Mouse (Mus musculus): ENCODE measurements around the gene Morc3. TPM values are rescaled to one million over a fixed set of nuclear protein-coding genes. Genes with fewer than 3 reads are reported as not detected.
"Not testable (repeated sequence)": the region's sequence is repeated elsewhere in the genome, so short reads cannot be mapped to it uniquely, and the experiment has no call there.

Gene Morc3
- polyA plus RNA-seq, 1 experiment from 2014 or later, result 32.7 TPM

DNA sequence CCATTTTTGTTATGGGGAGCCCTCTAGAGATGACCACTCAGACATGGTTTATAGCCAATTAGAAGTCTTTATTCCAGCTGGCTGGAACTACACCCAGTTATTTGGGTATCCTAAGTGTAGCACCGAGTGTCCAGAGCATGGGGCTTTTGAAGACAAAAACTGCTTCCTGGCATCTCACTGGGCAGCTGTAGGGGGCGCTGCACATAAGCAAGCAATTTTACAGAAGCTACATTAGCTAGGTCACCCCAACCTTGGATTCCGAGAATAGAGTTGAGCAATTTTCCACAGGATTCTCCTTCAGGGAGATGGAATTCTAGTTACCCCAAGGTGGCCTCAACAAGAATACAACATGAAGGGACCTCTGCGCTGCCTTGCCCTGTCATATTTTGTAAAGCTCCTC, 7.1 kb upstream of the Morc3 start:
- H3K27me3 ChIP-seq (ENCODE audit: control insufficient read depth, insufficient read depth, low read depth, low read length), result no peaks in the 10 kb centered on the region

GRCm38 (mm10) chr16:93825463-93825862, 6.5 kb upstream of the Morc3 start:
- H3K4me1 ChIP-seq (ENCODE audit: control insufficient read depth, insufficient read depth, low read length), result no peaks in the 10 kb centered on the region

More for the DNA sequence above, 7.1 kb upstream of the Morc3 start:
- Histone ChIP-seq H3K9me3 (replicated peaks; ENCODE audit: control insufficient read depth, low read length, poor library complexity, severe bottlenecking) (peaks cover 2% of the 10 kb centered on the region; the same call in 1 of the 2 replicates), H3K4me1 (ENCODE audit: control insufficient read depth, insufficient read depth, low read length) (no peaks in the 10 kb centered on the region), H3K9ac (ENCODE audit: low read depth, low read length) (no peak overlapping the region), H3K4me2 (ENCODE audit: low read length) (no peak overlapping the region), H3K36me3 (ENCODE audit: control insufficient read depth, insufficient read depth, low read length) (no peaks in the 10 kb centered on the region), H3K27ac (ENCODE audit: low read length) (no peak overlapping the region), H3K4me3 (ENCODE audit: low read depth, low read length) (no peak overlapping the region)
- WGBS, result 86% methylated on average over 4 of the region's 4 CpGs
- ATAC-seq, result no peak

DNA sequence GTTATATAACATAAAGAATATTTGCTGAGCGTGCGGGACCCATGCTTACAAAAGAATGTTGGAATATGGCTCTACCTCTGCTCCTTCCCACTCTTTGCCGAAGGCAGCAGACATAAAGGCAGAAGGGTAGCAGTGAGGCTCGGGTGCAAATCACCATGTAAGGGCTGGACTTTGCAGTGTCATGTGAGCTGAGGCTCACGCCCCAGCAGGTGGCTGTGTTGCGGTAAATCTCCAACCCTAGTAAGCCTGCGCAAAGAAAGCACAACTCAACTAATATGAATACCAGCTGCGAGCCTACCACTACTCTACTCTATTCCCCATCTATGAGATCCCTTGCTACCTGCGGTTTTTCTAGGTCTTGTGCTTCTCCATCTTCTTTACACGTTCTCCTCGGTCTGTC, 5.9 kb upstream of the Morc3 start:
- no peak overlapping the region for H3K4me2 ChIP-seq (ENCODE audit: low read length)
- H3K9ac ChIP-seq (ENCODE audit: low read depth, low read length), result no peak overlapping the region
- no peaks in the 10 kb centered on the region for H3K4me1 ChIP-seq (ENCODE audit: control insufficient read depth, insufficient read depth, low read length)
- no peak overlapping the region for H3K27ac ChIP-seq (ENCODE audit: low read length)
- H3K9me3 ChIP-seq (replicated peaks; ENCODE audit: control insufficient read depth, low read length, poor library complexity, severe bottlenecking), result peaks cover 2% of the 10 kb centered on the region; the same call in 1 of the 2 replicates
- H3K27me3 ChIP-seq (ENCODE audit: control insufficient read depth, insufficient read depth, low read depth, low read length), result no peaks in the 10 kb centered on the region
- 67% methylated on average over 11 of the region's 11 CpGs for WGBS
- H3K4me3 ChIP-seq (ENCODE audit: low read depth, low read length), result no peak overlapping the region
- no peaks in the 10 kb centered on the region for H3K36me3 ChIP-seq (ENCODE audit: control insufficient read depth, insufficient read depth, low read length)
- ATAC-seq, result no peak

More at GRCm38 (mm10) chr16:93825463-93825862, 6.5 kb upstream of the Morc3 start:
- no peak for ATAC-seq
- H3K9me3 ChIP-seq (replicated peaks; ENCODE audit: control insufficient read depth, low read length, poor library complexity, severe bottlenecking), result peaks cover 2% of the 10 kb centered on the region; the same call in 1 of the 2 replicates
- WGBS, result 90% methylated on average over 4 of the region's 4 CpGs
- H3K9ac ChIP-seq (ENCODE audit: low read depth, low read length), result no peak overlapping the region
- H3K36me3 ChIP-seq (ENCODE audit: control insufficient read depth, insufficient read depth, low read length), result no peaks in the 10 kb centered on the region
- no peaks in the 10 kb centered on the region for H3K27me3 ChIP-seq (ENCODE audit: control insufficient read depth, insufficient read depth, low read depth, low read length)
- no peak overlapping the region for H3K27ac ChIP-seq (ENCODE audit: low read length)
- no peak overlapping the region for H3K4me2 ChIP-seq (ENCODE audit: low read length)
- H3K4me3 ChIP-seq (ENCODE audit: low read depth, low read length), result no peak overlapping the region

DNA sequence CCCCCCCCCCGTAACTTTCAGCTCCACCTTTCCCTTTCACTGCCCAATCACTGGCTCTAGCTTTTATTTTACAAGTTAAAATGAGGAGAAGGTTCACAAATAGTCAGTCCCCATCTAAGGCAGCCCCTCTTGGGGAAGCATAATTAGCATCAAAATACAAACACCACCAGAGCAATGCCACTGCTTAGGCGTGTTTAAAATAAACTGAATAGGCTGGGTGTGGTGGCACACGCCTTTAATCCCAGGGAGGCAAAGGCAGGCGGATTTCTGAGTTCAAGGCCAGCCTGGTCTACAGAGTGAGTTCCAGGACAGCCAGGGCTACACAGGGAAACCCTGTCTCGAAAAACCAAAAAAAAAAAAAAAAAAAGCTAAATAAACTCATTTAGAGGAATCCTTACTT, 5.4 kb upstream of the Morc3 start:
- not testable (repeated sequence) for H3K27ac ChIP-seq (ENCODE audit: low read length); H3K4me1 ChIP-seq (ENCODE audit: control insufficient read depth, insufficient read depth, low read length); H3K9ac ChIP-seq (ENCODE audit: low read depth, low read length); H3K9me3 ChIP-seq (replicated peaks; ENCODE audit: control insufficient read depth, low read length, poor library complexity, severe bottlenecking); H3K4me2 ChIP-seq (ENCODE audit: low read length); H3K27me3 ChIP-seq (ENCODE audit: control insufficient read depth, insufficient read depth, low read depth, low read length); ATAC-seq; H3K4me3 ChIP-seq (ENCODE audit: low read depth, low read length); H3K36me3 ChIP-seq (ENCODE audit: control insufficient read depth, insufficient read depth, low read length)
- 43% methylated on average over 4 of the region's 5 CpGs for WGBS

GRCm38 (mm10) chr16:93826909-93827308, 5.0 kb upstream of the Morc3 start:
- WGBS, result 90% methylated on average over 6 of the region's 6 CpGs
- Histone ChIP-seq H3K27me3 (ENCODE audit: control insufficient read depth, insufficient read depth, low read depth, low read length) (no peaks in the 10 kb centered on the region), H3K9me3 (replicated peaks; ENCODE audit: control insufficient read depth, low read length, poor library complexity, severe bottlenecking) (peaks cover 2% of the 10 kb centered on the region; the same call in 1 of the 2 replicates), H3K4me3 (ENCODE audit: low read depth, low read length) (no peak overlapping the region), H3K27ac (ENCODE audit: low read length) (no peak overlapping the region), H3K36me3 (ENCODE audit: control insufficient read depth, insufficient read depth, low read length) (no peaks in the 10 kb centered on the region), H3K4me1 (ENCODE audit: control insufficient read depth, insufficient read depth, low read length) (0 out of 2 replicates have a peak, but pooled peaks cover 2% of the 10 kb centered on the region), H3K4me2 (ENCODE audit: low read length) (no peak overlapping the region), H3K9ac (ENCODE audit: low read depth, low read length) (no peak overlapping the region)
- no peak for ATAC-seq

GRCm38 (mm10) chr16:93829526-93829925, 2.4 kb upstream of the Morc3 start:
- H3K27ac ChIP-seq (ENCODE audit: low read length), result no peak overlapping the region
- H3K27me3 ChIP-seq (ENCODE audit: control insufficient read depth, insufficient read depth, low read depth, low read length), result no peaks in the 10 kb centered on the region
- no peak overlapping the region for H3K9ac ChIP-seq (ENCODE audit: low read depth, low read length)
- no peak overlapping the region for H3K4me2 ChIP-seq (ENCODE audit: low read length)
- H3K4me3 ChIP-seq (ENCODE audit: low read depth, low read length), result no peak overlapping the region
- ATAC-seq, result no peak
- 95% methylated on average over 15 of the region's 15 CpGs for WGBS
- H3K36me3 ChIP-seq (ENCODE audit: control insufficient read depth, insufficient read depth, low read length), result no peaks in the 10 kb centered on the region
- H3K9me3 ChIP-seq (replicated peaks; ENCODE audit: control insufficient read depth, low read length, poor library complexity, severe bottlenecking), result peaks cover 2% of the 10 kb centered on the region; the same call in 1 of the 2 replicates
- peaks cover 12% of the 10 kb centered on the region for H3K4me1 ChIP-seq (ENCODE audit: control insufficient read depth, insufficient read depth, low read length)

- no peak overlapping the region for H3K4me2 ChIP-seq (ENCODE audit: low read length)
- H3K9ac ChIP-seq (ENCODE audit: low read depth, low read length), result no peak overlapping the region
- WGBS, result 88% methylated on average over 9 of the region's 9 CpGs
- 0 out of 2 replicates have a peak, but pooled peaks cover 2% of the 10 kb centered on the region for H3K9me3 ChIP-seq (replicated peaks; ENCODE audit: control insufficient read depth, low read length, poor library complexity, severe bottlenecking)
- no peaks in the 10 kb centered on the region for H3K27me3 ChIP-seq (ENCODE audit: control insufficient read depth, insufficient read depth, low read depth, low read length)
- H3K4me1 ChIP-seq (ENCODE audit: control insufficient read depth, insufficient read depth, low read length), result peaks cover 12% of the 10 kb centered on the region
- ATAC-seq, result no peak
- no peaks in the 10 kb centered on the region for H3K36me3 ChIP-seq (ENCODE audit: control insufficient read depth, insufficient read depth, low read length)
- H3K4me3 ChIP-seq (ENCODE audit: low read depth, low read length), result no peak overlapping the region
- no peak overlapping the region for H3K27ac ChIP-seq (ENCODE audit: low read length)
These were observed 1.9 kb upstream of the Morc3 start for GRCm38 (mm10) chr16:93830071-93830470.

DNA sequence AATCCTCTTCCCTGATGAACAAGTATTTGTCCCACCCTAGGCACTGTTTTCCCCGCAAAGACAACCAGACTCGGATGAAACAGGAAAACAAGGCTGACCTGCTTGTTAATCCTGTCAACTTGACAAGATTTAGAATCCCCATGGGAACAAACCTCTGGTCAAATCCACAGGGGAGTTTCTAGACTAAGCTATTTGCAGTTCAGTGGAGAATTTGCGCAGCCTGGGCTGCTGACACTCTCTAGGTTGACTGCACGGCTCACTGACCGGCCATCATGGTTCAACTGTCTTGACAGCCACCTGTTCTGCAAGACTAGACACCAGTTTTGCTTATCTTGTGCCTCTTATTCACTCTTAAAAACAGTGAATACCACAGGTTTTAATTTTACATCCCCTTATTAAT, 1.0 kb upstream of the Morc3 start:
- no peak overlapping the region for H3K27ac ChIP-seq (ENCODE audit: low read length)
- WGBS, result 66% methylated on average over 5 of the region's 5 CpGs
- no peaks in the 10 kb centered on the region for H3K27me3 ChIP-seq (ENCODE audit: control insufficient read depth, insufficient read depth, low read depth, low read length)
- no peak overlapping the region for H3K9ac ChIP-seq (ENCODE audit: low read depth, low read length)
- 0 out of 2 replicates have a peak, but pooled peaks cover 2% of the 10 kb centered on the region for H3K9me3 ChIP-seq (replicated peaks; ENCODE audit: control insufficient read depth, low read length, poor library complexity, severe bottlenecking)
- H3K4me3 ChIP-seq (ENCODE audit: low read depth, low read length), result no peak overlapping the region
- H3K4me1 ChIP-seq (ENCODE audit: control insufficient read depth, insufficient read depth, low read length), result peaks cover 12% of the 10 kb centered on the region
- no peaks in the 10 kb centered on the region for H3K36me3 ChIP-seq (ENCODE audit: control insufficient read depth, insufficient read depth, low read length)
- no peak for ATAC-seq
- H3K4me2 ChIP-seq (ENCODE audit: low read length), result no peak overlapping the region

DNA sequence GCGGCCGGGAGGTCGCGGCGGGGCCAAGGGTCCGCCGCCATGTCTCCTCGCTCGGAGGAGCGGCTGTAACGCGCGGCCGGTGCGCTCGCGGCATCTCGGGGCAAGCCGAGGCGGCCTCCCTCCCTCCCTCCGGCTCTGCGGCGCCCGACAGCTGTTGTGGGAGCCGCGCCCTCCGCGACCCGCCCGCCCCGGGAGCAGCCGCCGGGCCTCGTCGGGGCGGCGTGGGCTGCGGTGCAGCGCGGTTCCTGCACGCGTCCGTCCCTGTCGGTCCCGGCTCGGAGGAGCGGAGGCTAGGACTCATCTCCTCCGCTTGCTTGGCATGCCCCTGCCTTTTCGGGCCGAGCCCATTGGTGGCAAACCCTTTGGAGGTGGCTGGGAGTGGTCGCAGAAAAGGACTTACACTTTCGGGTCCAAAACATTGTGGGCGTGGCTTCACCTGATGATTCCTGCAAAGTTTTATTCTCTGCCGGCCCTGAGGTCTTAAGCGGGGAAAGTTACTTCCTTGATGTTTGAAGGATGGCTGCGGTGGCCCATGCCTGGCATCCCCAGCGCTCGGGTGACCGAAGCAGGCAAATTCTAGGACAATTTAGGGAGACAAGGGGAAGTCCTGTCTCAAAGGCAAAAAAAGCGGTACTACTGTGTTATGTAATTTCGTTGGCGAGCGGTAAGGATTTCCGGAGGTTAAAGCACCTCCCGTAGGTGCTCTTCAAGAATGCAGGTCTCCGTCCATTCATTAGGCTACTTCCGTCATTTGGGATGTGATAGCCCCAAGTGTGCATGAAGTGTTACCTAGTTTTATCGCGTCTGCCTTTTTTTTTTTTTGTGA, 743 bp downstream of the Morc3 start:
- WGBS, result 2% methylated on average over 50 of the region's 69 CpGs
- peaks cover 12% of the 10 kb centered on the region for H3K4me1 ChIP-seq (ENCODE audit: control insufficient read depth, insufficient read depth, low read length)

More for the DNA sequence above, 743 bp downstream of the Morc3 start:
- peak overlapping the region; percentile 89 for H3K4me2 ChIP-seq (ENCODE audit: low read length)
- 0 out of 2 replicates have a peak, but pooled peaks cover 2% of the 10 kb centered on the region for H3K9me3 ChIP-seq (replicated peaks; ENCODE audit: control insufficient read depth, low read length, poor library complexity, severe bottlenecking)
- peak; percentile 73; the same call in 1 of the 2 replicates for ATAC-seq
- peak overlapping the region; percentile 97 for H3K27ac ChIP-seq (ENCODE audit: low read length)
- H3K4me3 ChIP-seq (ENCODE audit: low read depth, low read length), result peak overlapping the region; percentile 98
- H3K27me3 ChIP-seq (ENCODE audit: control insufficient read depth, insufficient read depth, low read depth, low read length), result no peaks in the 10 kb centered on the region
- H3K9ac ChIP-seq (ENCODE audit: low read depth, low read length), result peak overlapping the region; percentile 97
- H3K36me3 ChIP-seq (ENCODE audit: control insufficient read depth, insufficient read depth, low read length), result no peaks in the 10 kb centered on the region
